Mouse (Mus musculus): ENCODE measurements at regions not wholly inside any gene's neighbourhood (a gene's known extent, or its start where the extent isn't known, plus 50 kb on each side); places are given as distances from the start of the nearest gene placed in this dataset.
A peak's percentile ranks its signal among the peaks of the same experiment; 100 is the strongest.

DNA sequence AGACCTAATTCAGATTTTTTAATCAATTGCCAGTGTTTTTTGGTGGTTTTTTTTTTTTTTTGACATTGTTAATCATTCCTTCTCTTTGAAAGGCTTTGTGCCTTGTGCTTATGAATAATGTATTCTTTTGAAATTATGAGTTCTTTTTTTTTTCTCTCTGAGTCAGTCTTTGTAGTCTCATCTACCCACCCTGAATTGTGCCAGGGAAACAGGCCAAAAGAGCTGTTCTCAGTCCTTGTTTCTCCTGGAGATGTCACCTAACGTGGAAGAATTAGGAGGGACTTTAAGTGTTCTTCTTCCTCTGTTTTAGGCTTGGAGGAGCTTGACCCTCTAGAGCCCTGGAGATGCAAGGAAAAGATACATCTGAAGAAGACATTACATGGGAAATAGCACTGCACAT, 2012.6 kb downstream of the Poteg start:
- intact Hi-C loops (cut with DNase I), result no loop called here
- DNase-seq, result no peak

GRCm38 (mm10) chr8:29492931-29493330, 2045.5 kb downstream of the Poteg start:
- peak; percentile 4 for DNase-seq
- intact Hi-C loops (cut with DNase I), result no loop called here

GRCm38 (mm10) chr8:29527327-29527726, 2079.9 kb downstream of the Poteg start:
- intact Hi-C loops (cut with DNase I), result no loop called here
- no peak for DNase-seq

- intact Hi-C loops (cut with DNase I), result no loop called here
- DNase-seq, result no peak
These were observed 2084.1 kb downstream of the Poteg start for GRCm38 (mm10) chr8:29531565-29531964.

DNA sequence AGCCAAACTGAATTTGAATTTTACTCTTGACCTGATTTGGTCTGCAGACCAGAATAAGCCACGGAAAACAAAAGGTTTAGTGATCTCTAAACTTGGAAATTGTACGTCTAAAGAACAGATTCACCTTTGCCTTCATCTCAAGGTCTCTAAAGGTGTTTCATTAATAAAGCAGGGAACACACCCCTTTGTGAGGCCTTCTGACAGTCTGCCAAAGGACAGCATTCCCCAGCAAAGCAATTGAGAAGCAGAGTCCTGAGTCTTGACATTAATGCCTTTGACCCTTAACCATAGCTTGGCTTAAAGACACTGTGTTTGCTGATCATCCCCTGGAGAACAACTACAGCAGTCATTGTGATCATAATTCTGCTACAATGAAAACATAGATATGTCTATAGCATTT, 2090.5 kb downstream of the Poteg start:
- intact Hi-C loops (cut with DNase I), result no loop called here
- no peak for DNase-seq

GRCm38 (mm10) chr8:29539856-29540255, 2092.4 kb downstream of the Poteg start:
- peak; percentile 4 for DNase-seq
- intact Hi-C loops (cut with DNase I), result no loop called here

- no peak for DNase-seq
- intact Hi-C loops (cut with DNase I), result no loop called here
These were observed 2096.7 kb downstream of the Poteg start for GRCm38 (mm10) chr8:29544142-29544541.

GRCm38 (mm10) chr8:29585671-29586070, 2138.2 kb downstream of the Poteg start:
- intact Hi-C loops (cut with DNase I), result no loop called here
- DNase-seq, result peak; percentile 25

- intact Hi-C loops (cut with DNase I), result no loop called here
- DNase-seq, result no peak
These were observed 2146.7 kb downstream of the Poteg start for GRCm38 (mm10) chr8:29594129-29594528.

GRCm38 (mm10) chr8:29614098-29614497, 2166.6 kb downstream of the Poteg start:
- DNase-seq, result no peak
- intact Hi-C loops (cut with DNase I), result no loop called here

- DNase-seq, result no peak
- intact Hi-C loops (cut with DNase I), result loop anchor here (5.0 kb wide), 1 partner anchor 44 kb away; no protein-coding TSS in a partner anchor
These were observed 2214.1 kb downstream of the Poteg start for GRCm38 (mm10) chr8:29661616-29662015.

- DNase-seq, result no peak
- intact Hi-C loops (cut with DNase I), result no loop called here
These were observed 2228.4 kb downstream of the Poteg start for GRCm38 (mm10) chr8:29675870-29676269.

DNA sequence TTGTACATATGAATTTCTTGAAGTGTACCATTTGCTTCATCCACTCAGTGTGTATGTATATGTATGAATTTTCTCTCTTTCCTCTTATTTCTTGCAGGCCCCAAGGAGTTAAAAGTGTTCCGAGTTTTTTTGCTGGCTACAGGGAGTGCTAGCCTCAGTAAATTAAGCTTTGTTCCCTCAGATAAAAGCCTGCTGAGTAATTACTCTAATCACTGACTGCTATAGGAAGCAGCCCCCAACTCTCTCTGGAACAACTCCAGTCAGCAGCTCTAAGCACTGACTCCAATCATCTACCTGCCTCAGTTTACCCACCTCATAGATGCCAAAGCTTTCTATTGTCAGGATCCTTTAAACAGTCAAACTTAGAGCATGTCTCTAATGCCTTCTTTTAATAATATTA, 2235.9 kb downstream of the Poteg start:
- no peak for DNase-seq
- intact Hi-C loops (cut with DNase I), result no loop called here

DNA sequence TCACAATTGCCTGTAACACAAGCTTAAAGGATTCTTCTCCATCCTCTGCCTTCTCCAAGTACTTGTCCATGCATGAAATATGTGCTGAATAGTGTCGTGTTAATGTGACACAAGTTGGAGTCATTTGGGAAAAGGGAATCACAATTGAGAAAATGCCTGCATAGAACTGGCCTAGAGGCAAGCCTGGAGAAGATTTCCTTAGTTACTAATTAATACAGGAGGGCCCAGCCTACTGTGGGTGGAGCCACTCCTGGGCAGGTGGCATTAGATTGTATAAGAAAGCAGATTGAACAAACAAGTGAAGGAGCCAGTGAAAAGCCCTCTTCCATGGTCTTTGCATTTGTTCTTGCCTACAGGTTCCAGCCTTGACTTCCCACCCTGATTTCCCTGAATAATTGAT, 2239.1 kb downstream of the Poteg start:
- intact Hi-C loops (cut with DNase I), result no loop called here

GRCm38 (mm10) chr8:29695698-29696097, 2248.2 kb downstream of the Poteg start:
- DNase-seq, result no peak
- intact Hi-C loops (cut with DNase I), result no loop called here

More for the DNA sequence above, 2239.1 kb downstream of the Poteg start:
- no peak for DNase-seq

All from left cerebral cortex, postnatal 4 days (tissue).